Mouse (Mus musculus): Measurements from ENCODE around the gene Ccin. TPM values are rescaled to one million over a fixed set of nuclear protein-coding genes. Genes with fewer than 3 reads are reported as not detected.

Gene Ccin
- total and polyA plus RNA-seq, 3 experiments: not detected

GRCm38 (mm10) chr4:44024241-44024640, 41.0 kb downstream of the Ccin start:
- in situ Hi-C loops (cut with MboI; ENCODE audit: low pct_ligation_motif_present, low pct_unique_long_range_greater_than_20kb, low sequenced_read_pairs): no loop called here

GRCm38 (mm10) chr4:44025570-44025969, 42.3 kb downstream of the Ccin start:
- Histone ChIP-seq H3K9me3 (replicated peaks; ENCODE audit: low read length) (no peaks in the 10 kb centered on the region), H3K4me2 (ENCODE audit: insufficient read depth, low read depth, poor library complexity, severe bottlenecking) (no peak overlapping the region), H3K9ac (ENCODE audit: insufficient read depth, low read depth) (no peak overlapping the region), H3K27me3 (replicated peaks) (no peaks in the 10 kb centered on the region), H3K4me1 (ENCODE audit: control insufficient read depth in 1 of 2, insufficient read depth in 2 of 2) (peaks cover 0 to 27% of the 10 kb centered on the region in 2 experiments; a peak in 2 of 4 replicates), H3K27ac (ENCODE audit: insufficient read depth, low read depth) (no peak overlapping the region), H3K36me3 (replicated peaks in 1 of 2; ENCODE audit: control insufficient read depth in 1 of 2, insufficient read depth in 1 of 2, low read length in 1 of 2) (peaks cover 92 to 100% of the 10 kb centered on the region in 2 experiments), H3K4me3 (replicated peaks in 1 of 3; ENCODE audit: low read depth in 2 of 3, low read length in 2 of 3, poor library complexity in 1 of 3) (no peak overlapping the region), H3K79me2 (replicated peaks; ENCODE audit: control insufficient read depth, extremely low read depth, insufficient read depth, poor library complexity, severe bottlenecking) (peaks cover 41% of the 10 kb centered on the region)
- dilution Hi-C loops (cut with MboI; ENCODE audit: extremely low pct_ligation_motif_present, extremely low pct_unique_long_range_greater_than_20kb, low sequenced_read_pairs): no loop called here
- DNase-seq (ENCODE audit: extremely low read depth): no peak
- in situ Hi-C loops (cut with MboI; ENCODE audit: low pct_ligation_motif_present, low pct_unique_long_range_greater_than_20kb, low sequenced_read_pairs): no loop called here
- no peak for TF ChIP-seq SIN3A (IDR thresholded peaks at IDR 0.05; ENCODE audit: low read length)

More at GRCm38 (mm10) chr4:44024241-44024640, 41.0 kb downstream of the Ccin start:
- Histone ChIP-seq H3K4me3 (replicated peaks in 1 of 3; ENCODE audit: low read depth in 2 of 3, low read length in 2 of 3, poor library complexity in 1 of 3) (no peak overlapping the region), H3K4me1 (ENCODE audit: control insufficient read depth in 1 of 2, insufficient read depth in 2 of 2) (peaks cover 0 to 27% of the 10 kb centered on the region in 2 experiments; a peak in 2 of 4 replicates), H3K36me3 (replicated peaks in 1 of 2; ENCODE audit: control insufficient read depth in 1 of 2, insufficient read depth in 1 of 2, low read length in 1 of 2) (peaks cover 93 to 100% of the 10 kb centered on the region in 2 experiments), H3K27me3 (replicated peaks) (no peaks in the 10 kb centered on the region), H3K79me2 (replicated peaks; ENCODE audit: control insufficient read depth, extremely low read depth, insufficient read depth, poor library complexity, severe bottlenecking) (peaks cover 52% of the 10 kb centered on the region), H3K4me2 (ENCODE audit: insufficient read depth, low read depth, poor library complexity, severe bottlenecking) (no peak overlapping the region), H3K9ac (ENCODE audit: insufficient read depth, low read depth) (no peak overlapping the region), H3K9me3 (replicated peaks; ENCODE audit: low read length) (no peaks in the 10 kb centered on the region), H3K27ac (ENCODE audit: insufficient read depth, low read depth) (no peak overlapping the region)
- TF ChIP-seq EP300 (IDR thresholded peaks at IDR 0.05; ENCODE audit: low read length) (no peak), RAD21 (IDR thresholded peaks at IDR 0.05; ENCODE audit: low read depth, low read length) (no peak), E2F4 (IDR thresholded peaks at IDR 0.05; ENCODE audit: insufficient replicate concordance, low read depth, low read length) (no peak), GABPA (IDR thresholded peaks at IDR 0.05; ENCODE audit: insufficient replicate concordance, low read depth, low read length) (no peak), JUND (conservative IDR thresholded peaks at IDR 0.05; ENCODE audit: low read depth, low read length) (no peak), CHD1 (IDR thresholded peaks at IDR 0.05; ENCODE audit: low read depth, low read length) (no peak), USF1 (IDR thresholded peaks at IDR 0.05; ENCODE audit: low read depth, low read length) (no peak), USF2 (conservative IDR thresholded peaks at IDR 0.05; ENCODE audit: low read depth, low read length) (no peak), RCOR1 (conservative IDR thresholded peaks at IDR 0.05; ENCODE audit: low read depth, low read length) (no peak), CTCF (conservative IDR thresholded peaks at IDR 0.05 in 1 of 2, IDR thresholded peaks at IDR 0.05 in 1 of 2; ENCODE audit: low read depth in 2 of 2, low read length in 2 of 2) (no peak), MEF2A (IDR thresholded peaks at IDR 0.05; ENCODE audit: borderline replicate concordance, low read depth, low read length) (no peak), TBP (conservative IDR thresholded peaks at IDR 0.05; ENCODE audit: low read depth, low read length) (no peak), HCFC1 (IDR thresholded peaks at IDR 0.05; ENCODE audit: low read depth, low read length) (no peak), TCF12 (IDR thresholded peaks at IDR 0.05; ENCODE audit: low read depth, low read length) (no peak), KAT2A (IDR thresholded peaks at IDR 0.05; ENCODE audit: insufficient replicate concordance, low read length) (no peak), IRF4 (IDR thresholded peaks at IDR 0.05; ENCODE audit: low read depth, low read length) (no peak), ZKSCAN1 (IDR thresholded peaks at IDR 0.05; ENCODE audit: borderline replicate concordance, low read depth, low read length) (no peak)
- DNase-seq (ENCODE audit: extremely low read depth): no peak
- dilution Hi-C loops (cut with MboI; ENCODE audit: extremely low pct_ligation_motif_present, extremely low pct_unique_long_range_greater_than_20kb, low sequenced_read_pairs): no loop called here
